Mouse (Mus musculus): ENCODE measurements at regions not wholly inside any gene's neighbourhood (a gene's known extent, or its start where the extent isn't known, plus 50 kb on each side); places are given as distances from the start of the nearest gene placed in this dataset.

- no peak for TF ChIP-seq CTCF (conservative IDR thresholded peaks at IDR 0.05; ENCODE audit: insufficient read depth, insufficient read length, low read depth, low read length)
- TF ChIP-seq POLR2A (IDR thresholded peaks at IDR 0.05; ENCODE audit: low read depth, low read length): no peak
Measured at GRCm38 (mm10) chr4:142900792-142901191, 312.0 kb downstream of the Prdm2 start.
